Mouse (Mus musculus) thymus, adult 2 months (tissue): ENCODE data around the gene B3galt5.

Experiments
- CTCF ChIP-seq: fragments of 200-500 bp; IDR thresholded peaks from 2 replicates; pipeline ENCODE4 v1.5.1; 2012; ENCODE audit warnings: mild to moderate bottlenecking, control low read depth, low read length, moderate library complexity, borderline replicate concordance; ENCODE audit not compliant: control insufficient read depth, poor library complexity, insufficient read depth; ENCODE audit errors: extremely low read depth
- POLR2A ChIP-seq: fragments of 200-500 bp; IDR thresholded peaks from 2 replicates; pipeline ENCODE4 v1.6.1; 2012; ENCODE audit warnings: mild to moderate bottlenecking, low read length, control low read depth, moderate library complexity; ENCODE audit not compliant: control insufficient read depth, poor library complexity, insufficient read depth; ENCODE audit errors: extremely low read depth

GRCm38 (mm10) chr16:96252146-96252545 is 16.5 kb downstream of the B3galt5 start:
- TF ChIP-seq CTCF, result no peak
- no peak for TF ChIP-seq POLR2A
